Mouse (Mus musculus): Measurements from ENCODE around the gene Terb1. TPM values are rescaled to one million over a fixed set of nuclear protein-coding genes. Genes with fewer than 3 reads are reported as not detected.
A peak's percentile ranks its signal among the peaks of the same experiment; 100 is the strongest.

Terb1 gene
- polyA plus RNA-seq, 1 experiment, result 0.69 TPM

GRCm38 (mm10) chr8:104422313-104422712 lies 87.4 kb downstream of the Terb1 start:
- TF ChIP-seq POLR2A (IDR thresholded peaks at IDR 0.05; ENCODE audit: extremely low read depth, insufficient read depth, low read length), result no peak
- no peak for TF ChIP-seq CTCF (IDR thresholded peaks at IDR 0.05; ENCODE audit: extremely low read depth, insufficient read depth, low read length)
- Histone ChIP-seq H3K27ac (ENCODE audit: insufficient read depth, low read length) (no peak overlapping the region), H3K4me3 (ENCODE audit: insufficient read depth, low read length) (no peak overlapping the region), H3K4me1 (ENCODE audit: control insufficient read depth, insufficient read depth, low read length) (no peaks in the 10 kb centered on the region)

DNA sequence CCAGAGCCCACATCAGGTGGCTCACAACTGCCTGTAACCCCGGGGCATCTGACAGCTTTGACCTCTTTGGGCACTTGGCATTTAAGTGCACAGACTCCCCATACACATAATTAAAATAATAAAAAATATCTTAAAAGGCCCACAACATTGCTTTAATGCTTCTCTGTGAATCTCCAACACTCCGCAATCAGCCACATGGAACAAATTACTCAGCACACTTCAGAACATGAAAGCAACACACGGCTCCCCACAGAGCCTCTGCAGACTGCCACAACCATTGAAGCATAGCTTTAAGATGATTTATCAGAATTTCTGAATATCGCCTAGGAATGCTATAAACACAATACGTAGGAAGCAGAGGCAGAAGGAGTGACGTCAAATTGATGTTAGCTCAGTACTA lies 93.7 kb downstream of the Terb1 start:
- Histone ChIP-seq H3K27ac (ENCODE audit: insufficient read depth, low read length) (no peak overlapping the region), H3K4me3 (ENCODE audit: insufficient read depth, low read length) (no peak overlapping the region), H3K4me1 (ENCODE audit: control insufficient read depth, insufficient read depth, low read length) (peaks cover 17% of the 10 kb centered on the region)
- TF ChIP-seq CTCF (IDR thresholded peaks at IDR 0.05; ENCODE audit: extremely low read depth, insufficient read depth, low read length) (no peak), POLR2A (IDR thresholded peaks at IDR 0.05; ENCODE audit: extremely low read depth, insufficient read depth, low read length) (no peak)

- Histone ChIP-seq H3K4me3 (ENCODE audit: insufficient read depth, low read length) (no peak overlapping the region), H3K4me1 (ENCODE audit: control insufficient read depth, insufficient read depth, low read length) (peaks cover 20% of the 10 kb centered on the region), H3K27ac (ENCODE audit: insufficient read depth, low read length) (no peak overlapping the region)
- TF ChIP-seq CTCF (IDR thresholded peaks at IDR 0.05; ENCODE audit: extremely low read depth, insufficient read depth, low read length) (no peak), POLR2A (IDR thresholded peaks at IDR 0.05; ENCODE audit: extremely low read depth, insufficient read depth, low read length) (no peak)
Observed at GRCm38 (mm10) chr8:104414204-104414603, 95.5 kb downstream of the Terb1 start.

GRCm38 (mm10) chr8:104413770-104414169 lies 95.9 kb downstream of the Terb1 start:
- TF ChIP-seq CTCF (IDR thresholded peaks at IDR 0.05; ENCODE audit: extremely low read depth, insufficient read depth, low read length), result no peak
- 0 out of 2 replicates have a peak, but pooled peaks have one; percentile 9 for TF ChIP-seq POLR2A (IDR thresholded peaks at IDR 0.05; ENCODE audit: extremely low read depth, insufficient read depth, low read length)
- H3K4me1 ChIP-seq (ENCODE audit: control insufficient read depth, insufficient read depth, low read length), result peaks cover 20% of the 10 kb centered on the region
- no peak overlapping the region for H3K4me3 ChIP-seq (ENCODE audit: insufficient read depth, low read length)
- no peak overlapping the region for H3K27ac ChIP-seq (ENCODE audit: insufficient read depth, low read length)

DNA sequence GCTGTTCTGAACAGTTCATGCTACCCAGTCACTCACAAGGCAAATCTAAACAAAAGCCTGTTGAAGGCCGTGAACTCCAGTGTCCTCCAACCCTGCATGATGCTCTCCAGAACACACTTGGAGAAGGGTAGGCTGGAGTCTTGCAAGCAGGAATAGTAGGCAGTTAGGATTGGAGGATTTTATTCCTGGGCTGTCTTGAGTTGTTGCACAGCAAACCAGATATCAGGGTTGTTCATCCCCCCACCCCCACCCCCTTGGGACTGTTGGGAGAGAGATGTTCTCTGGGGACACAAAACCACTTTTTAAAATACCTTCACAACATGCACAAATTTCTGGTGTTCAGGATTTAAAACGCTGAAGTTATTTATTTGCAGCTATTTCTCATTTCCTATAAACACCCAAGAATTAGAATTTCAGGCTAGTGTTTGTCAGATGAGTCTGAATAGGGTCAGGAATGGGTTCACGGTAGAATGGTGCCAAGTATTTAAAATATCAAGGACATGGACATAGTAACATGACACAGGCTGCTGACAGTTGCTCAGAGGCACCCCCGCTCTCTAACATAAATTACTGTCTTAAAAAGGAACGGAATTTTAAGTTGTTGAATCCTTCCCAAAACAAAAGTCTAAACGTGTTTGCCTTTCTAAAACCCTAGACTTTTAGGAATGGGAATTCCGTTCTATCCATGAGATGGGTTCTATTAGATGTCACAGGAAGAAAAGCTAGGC lies 96.7 kb downstream of the Terb1 start:
- H3K27ac ChIP-seq (ENCODE audit: insufficient read depth, low read length), result no peak overlapping the region

DNA sequence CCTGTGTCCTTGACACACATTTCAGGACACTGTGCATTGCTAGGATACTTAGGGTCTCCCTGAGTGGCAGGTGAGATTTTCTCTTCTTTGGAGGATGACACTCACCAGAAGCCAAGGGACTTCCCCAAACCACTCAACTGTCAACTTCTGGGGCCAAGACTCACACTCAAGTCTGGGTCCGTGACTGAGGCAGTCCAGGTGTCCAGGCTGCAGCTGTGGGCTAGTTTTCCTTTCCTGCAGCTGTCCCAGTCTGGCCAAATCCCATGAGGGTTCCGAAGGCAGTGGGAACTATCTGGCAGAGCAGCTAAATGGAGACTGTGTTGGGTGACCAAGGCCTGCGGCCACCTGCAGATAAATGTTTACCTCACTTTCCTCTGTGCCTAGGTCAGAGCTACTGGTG lies 97.7 kb downstream of the Terb1 start:
- Histone ChIP-seq H3K27ac (ENCODE audit: insufficient read depth, low read length) (peak overlapping the region; percentile 83), H3K4me3 (ENCODE audit: insufficient read depth, low read length) (no peak overlapping the region), H3K4me1 (ENCODE audit: control insufficient read depth, insufficient read depth, low read length) (peaks cover 20% of the 10 kb centered on the region)
- TF ChIP-seq POLR2A (IDR thresholded peaks at IDR 0.05; ENCODE audit: extremely low read depth, insufficient read depth, low read length), result no peak
- no peak for TF ChIP-seq CTCF (IDR thresholded peaks at IDR 0.05; ENCODE audit: extremely low read depth, insufficient read depth, low read length)

More for the DNA sequence above, 96.7 kb downstream of the Terb1 start:
- H3K4me3 ChIP-seq (ENCODE audit: insufficient read depth, low read length), result no peak overlapping the region
- H3K4me1 ChIP-seq (ENCODE audit: control insufficient read depth, insufficient read depth, low read length), result peaks cover 20% of the 10 kb centered on the region
- no peak for TF ChIP-seq CTCF (IDR thresholded peaks at IDR 0.05; ENCODE audit: extremely low read depth, insufficient read depth, low read length)
- TF ChIP-seq POLR2A (IDR thresholded peaks at IDR 0.05; ENCODE audit: extremely low read depth, insufficient read depth, low read length), result no peak

- TF ChIP-seq CTCF (IDR thresholded peaks at IDR 0.05; ENCODE audit: extremely low read depth, insufficient read depth, low read length), result no peak
- TF ChIP-seq POLR2A (IDR thresholded peaks at IDR 0.05; ENCODE audit: extremely low read depth, insufficient read depth, low read length), result peak; percentile 39; the same call in 1 of the 2 replicates
- H3K4me1 ChIP-seq (ENCODE audit: control insufficient read depth, insufficient read depth, low read length), result peaks cover 20% of the 10 kb centered on the region
- peak overlapping the region; percentile 83 for H3K27ac ChIP-seq (ENCODE audit: insufficient read depth, low read length)
- no peak overlapping the region for H3K4me3 ChIP-seq (ENCODE audit: insufficient read depth, low read length)
Observed at GRCm38 (mm10) chr8:104411468-104411867, 98.2 kb downstream of the Terb1 start.

DNA sequence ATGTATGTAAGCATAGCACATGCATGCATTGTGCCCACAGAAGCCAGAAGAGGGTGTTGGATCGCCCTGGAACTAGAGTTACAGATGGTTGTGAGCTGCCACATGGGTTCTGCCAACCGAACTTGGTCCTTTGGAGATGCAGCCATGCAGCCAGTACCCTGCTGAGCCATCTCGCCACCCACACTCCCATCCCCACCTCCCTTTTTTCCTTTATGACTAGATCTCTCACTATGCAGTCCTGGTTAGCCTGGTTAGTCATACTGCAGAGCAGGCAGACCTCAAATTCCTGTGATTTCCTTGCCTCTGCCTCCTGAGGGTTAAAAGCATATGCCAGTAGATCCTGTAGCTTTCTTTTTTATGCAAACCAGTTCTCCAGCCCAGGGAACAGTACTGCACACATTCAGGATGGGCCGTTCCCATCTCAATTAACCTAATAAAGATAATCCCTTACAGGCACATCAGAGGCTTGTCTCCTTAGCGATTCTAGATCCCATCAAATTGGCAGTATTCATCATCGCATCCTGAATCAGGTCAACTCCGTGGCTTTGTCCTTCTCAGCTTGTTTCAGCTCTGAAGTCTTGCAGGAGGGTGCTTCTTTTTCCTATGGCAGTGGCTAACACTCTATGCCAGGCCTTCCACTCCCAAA lies 99.0 kb downstream of the Terb1 start:
- Histone ChIP-seq H3K27ac (ENCODE audit: insufficient read depth, low read length) (peak overlapping the region; percentile 76), H3K4me1 (ENCODE audit: control insufficient read depth, insufficient read depth, low read length) (peaks cover 20% of the 10 kb centered on the region), H3K4me3 (ENCODE audit: insufficient read depth, low read length) (no peak overlapping the region)
- TF ChIP-seq CTCF (IDR thresholded peaks at IDR 0.05; ENCODE audit: extremely low read depth, insufficient read depth, low read length) (no peak), POLR2A (IDR thresholded peaks at IDR 0.05; ENCODE audit: extremely low read depth, insufficient read depth, low read length) (no peak)

GRCm38 (mm10) chr8:104408328-104409110 lies 101.2 kb downstream of the Terb1 start:
- TF ChIP-seq POLR2A (IDR thresholded peaks at IDR 0.05; ENCODE audit: extremely low read depth, insufficient read depth, low read length), result no peak
- TF ChIP-seq CTCF (IDR thresholded peaks at IDR 0.05; ENCODE audit: extremely low read depth, insufficient read depth, low read length), result no peak
- H3K4me3 ChIP-seq (ENCODE audit: insufficient read depth, low read length), result no peak overlapping the region
- no peak overlapping the region for H3K27ac ChIP-seq (ENCODE audit: insufficient read depth, low read length)
- H3K4me1 ChIP-seq (ENCODE audit: control insufficient read depth, insufficient read depth, low read length), result peaks cover 18% of the 10 kb centered on the region

All from cortical plate, adult 2 months (tissue).